Mouse (Mus musculus) myocyte (in vitro differentiated cells): ENCODE data around the gene Ppp1r14b. TPM values are rescaled to one million over a fixed set of nuclear protein-coding genes. Genes with fewer than 3 reads are reported as not detected.

Experiments used
- H3K27me3 ChIP-seq: one replicate; pipeline ENCODE4 v1.6.1; 2011; ENCODE audit not compliant: control insufficient read depth, insufficient read depth, insufficient read length
- H3K36me3 ChIP-seq: one replicate; pipeline ENCODE4 v1.6.1; 2011; ENCODE audit not compliant: control insufficient read depth, insufficient read depth
- H3K4me2 ChIP-seq: one replicate; pipeline ENCODE4 v1.6.1; 2011; ENCODE audit warnings: low read depth, control low read depth
- H3K4me3 ChIP-seq: one replicate; pipeline ENCODE4 v1.5.1; 2011; ENCODE audit warnings: mild to moderate bottlenecking, control low read depth, moderate library complexity
- H3K79me2 ChIP-seq: one replicate; pipeline ENCODE4 v1.6.1; 2011; ENCODE audit not compliant: control insufficient read depth, insufficient read depth
- H3ac ChIP-seq: one replicate; pipeline ENCODE4 v1.6.1; 2011; ENCODE audit not compliant: control insufficient read depth, insufficient read length
- CEBPB ChIP-seq: IDR thresholded peaks from 2 replicates; pipeline ENCODE4 v1.6.1; 2011; ENCODE audit warnings: mild to moderate bottlenecking, moderate library complexity; ENCODE audit not compliant: poor library complexity, insufficient read depth, severe bottlenecking
- E2F4 ChIP-seq: IDR thresholded peaks from one replicate; pipeline ENCODE4 v1.6.1; 2011; ENCODE audit warnings: mild to moderate bottlenecking, control low read depth, moderate library complexity; ENCODE audit not compliant: insufficient read depth
- MAX ChIP-seq: IDR thresholded peaks from one replicate; pipeline ENCODE4 v1.6.1; 2011; ENCODE audit warnings: low read depth, mild to moderate bottlenecking, control low read depth
- MYOD1 ChIP-seq, 3 experiments: IDR thresholded peaks; one replicate each; pipeline ENCODE4 v1.6.1; 2011; ENCODE audit warnings: control low read depth in 2 of 3, low read depth in 2 of 3, mild to moderate bottlenecking in 2 of 3, moderate library complexity in 1 of 3; ENCODE audit not compliant: insufficient read length in 2 of 3, control insufficient read depth in 1 of 3
- MYOG ChIP-seq, 3 experiments: IDR thresholded peaks; one replicate each; pipeline ENCODE4 v1.6.1; 2011; ENCODE audit warnings: control low read depth in 2 of 3, low read depth in 2 of 3, mild to moderate bottlenecking in 2 of 3; ENCODE audit not compliant: insufficient read length in 2 of 3, control insufficient read depth in 1 of 3, insufficient read depth in 1 of 3
- POLR2A ChIP-seq: IDR thresholded peaks from one replicate; pipeline ENCODE4 v1.6.1; 2011; ENCODE audit warnings: low read depth, mild to moderate bottlenecking, control low read depth, moderate library complexity; ENCODE audit not compliant: insufficient read length
- POLR2AphosphoS2 ChIP-seq: IDR thresholded peaks from one replicate; pipeline ENCODE4 v1.6.1; 2011; ENCODE audit warnings: low read depth, control low read depth; ENCODE audit not compliant: insufficient read length
- REST ChIP-seq: IDR thresholded peaks from one replicate; pipeline ENCODE4 v1.6.1; 2011; ENCODE audit warnings: mild to moderate bottlenecking, control low read depth, moderate library complexity; ENCODE audit not compliant: insufficient read depth, insufficient read length
- SRF ChIP-seq: IDR thresholded peaks from one replicate; pipeline ENCODE4 v1.6.1; 2011; ENCODE audit warnings: low read depth; ENCODE audit not compliant: control insufficient read depth, insufficient read length
- TCF12 ChIP-seq: IDR thresholded peaks from one replicate; pipeline ENCODE4 v1.6.1; 2011; ENCODE audit warnings: mild to moderate bottlenecking, control low read depth; ENCODE audit not compliant: poor library complexity, insufficient read depth, severe bottlenecking
- TCF3 ChIP-seq: IDR thresholded peaks from one replicate; pipeline ENCODE4 v1.6.1; 2011; ENCODE audit warnings: low read depth, control low read depth; ENCODE audit not compliant: insufficient read length
- USF1 ChIP-seq: IDR thresholded peaks from one replicate; pipeline ENCODE4 v1.6.1; 2011; ENCODE audit warnings: low read depth, mild to moderate bottlenecking, control low read depth, moderate library complexity
- polyA plus RNA-seq: library from polyadenylated mRNA; unstranded; fragments of >200 nt; fragmentation: generic; extraction: Trizol; gene quantifications from one replicate; pipeline ENCODE4 v1.2.1, GENCODE M21; 2012; ENCODE audit warnings: missing spikeins

Ppp1r14b gene
- polyA plus RNA-seq, 1 experiment, result 1,032 TPM

DNA sequence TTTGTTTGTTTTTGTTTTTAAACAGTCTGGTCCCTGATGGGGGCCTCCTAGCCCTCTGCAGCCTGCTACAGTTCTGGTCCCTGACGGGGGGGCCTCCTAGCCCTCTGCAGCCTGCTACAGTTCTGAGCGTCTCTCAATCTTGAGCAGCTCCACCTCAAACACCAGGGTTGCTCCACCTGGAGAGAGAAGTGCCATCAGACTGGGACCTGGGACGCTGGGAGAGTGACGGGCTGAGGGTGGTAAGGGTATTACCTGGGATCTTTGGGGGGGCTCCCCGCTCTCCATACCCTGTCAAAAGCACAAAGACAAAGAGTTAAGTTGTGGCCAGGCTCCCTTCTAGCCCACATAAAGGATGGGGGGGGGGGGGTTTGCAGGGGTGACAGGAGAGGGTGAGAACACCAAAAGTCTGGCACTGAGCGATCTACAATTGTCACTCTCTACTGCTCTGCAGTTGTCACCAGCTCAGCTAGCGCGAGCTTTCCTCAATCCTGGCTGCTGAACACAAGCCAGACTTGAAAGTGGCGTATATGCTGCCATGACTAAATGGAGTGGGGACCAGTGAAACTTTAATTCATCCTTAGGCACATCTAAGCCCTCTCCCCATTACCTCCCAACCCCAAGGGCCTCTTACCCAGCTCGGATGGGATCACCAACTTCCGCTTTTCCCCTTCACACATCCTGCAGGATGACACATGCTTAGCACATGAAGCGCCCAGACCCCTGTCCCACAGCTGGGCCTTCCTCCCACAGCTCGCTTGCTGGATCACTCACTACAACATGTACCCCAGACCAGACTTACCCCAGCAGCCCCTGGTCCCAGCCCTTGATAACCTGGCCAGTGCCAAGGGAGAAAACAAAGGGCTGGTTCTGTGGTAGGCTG, 3.2 kb downstream of the Ppp1r14b start:
- H3K79me2 ChIP-seq, result peaks cover 46% of the 10 kb centered on the region
- peak overlapping the region; percentile 100 for H3K4me2 ChIP-seq
- peak overlapping the region; percentile 88 for H3ac ChIP-seq
- TF ChIP-seq MYOG (IDR thresholded peaks at IDR 0.05; ENCODE audit: control insufficient read depth in 1 of 3, insufficient read depth in 1 of 3, insufficient read length in 2 of 3, low read depth in 2 of 3), result no peak
- peak; percentile 50 for TF ChIP-seq POLR2AphosphoS2
- TF ChIP-seq MAX, result no peak
- TF ChIP-seq POLR2A, result no peak
- peaks cover 6% of the 10 kb centered on the region for H3K36me3 ChIP-seq
- H3K27me3 ChIP-seq, result no peaks in the 10 kb centered on the region
- peak overlapping the region; percentile 83 for H3K4me3 ChIP-seq

DNA sequence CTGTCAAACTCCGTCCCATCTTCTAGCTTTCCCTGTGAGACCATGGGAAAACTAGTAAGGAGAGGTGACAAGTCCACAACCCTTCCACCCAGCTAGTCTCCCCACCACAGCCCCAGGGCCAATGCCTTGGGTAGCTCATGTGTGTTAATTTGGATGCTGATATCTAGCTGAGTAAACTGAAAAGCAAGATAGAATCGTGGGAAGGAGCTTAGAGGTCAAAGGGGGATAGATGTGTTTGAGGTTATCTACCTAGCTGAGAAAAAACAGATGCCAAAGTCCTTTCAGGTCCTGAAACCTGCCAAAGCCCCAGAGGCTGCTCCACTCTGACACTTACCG, 3.8 kb downstream of the Ppp1r14b start:
- H3K27me3 ChIP-seq, result no peaks in the 10 kb centered on the region
- H3ac ChIP-seq, result no peak overlapping the region
- peaks cover 7% of the 10 kb centered on the region for H3K36me3 ChIP-seq
- H3K79me2 ChIP-seq, result peaks cover 46% of the 10 kb centered on the region
- peak overlapping the region; percentile 83 for H3K4me3 ChIP-seq
- peak overlapping the region; percentile 100 for H3K4me2 ChIP-seq
- TF ChIP-seq REST (no peak), USF1 (no peak), MYOG (IDR thresholded peaks at IDR 0.05; ENCODE audit: control insufficient read depth in 1 of 3, insufficient read depth in 1 of 3, insufficient read length in 2 of 3, low read depth in 2 of 3) (no peak), POLR2A (no peak), TCF3 (no peak), TCF12 (no peak), SRF (no peak), MAX (no peak), POLR2AphosphoS2 (no peak), MYOD1 (IDR thresholded peaks at IDR 0.05; ENCODE audit: control insufficient read depth in 1 of 3, insufficient read length in 2 of 3, low read depth in 2 of 3) (no peak), E2F4 (no peak), CEBPB (no peak)

DNA sequence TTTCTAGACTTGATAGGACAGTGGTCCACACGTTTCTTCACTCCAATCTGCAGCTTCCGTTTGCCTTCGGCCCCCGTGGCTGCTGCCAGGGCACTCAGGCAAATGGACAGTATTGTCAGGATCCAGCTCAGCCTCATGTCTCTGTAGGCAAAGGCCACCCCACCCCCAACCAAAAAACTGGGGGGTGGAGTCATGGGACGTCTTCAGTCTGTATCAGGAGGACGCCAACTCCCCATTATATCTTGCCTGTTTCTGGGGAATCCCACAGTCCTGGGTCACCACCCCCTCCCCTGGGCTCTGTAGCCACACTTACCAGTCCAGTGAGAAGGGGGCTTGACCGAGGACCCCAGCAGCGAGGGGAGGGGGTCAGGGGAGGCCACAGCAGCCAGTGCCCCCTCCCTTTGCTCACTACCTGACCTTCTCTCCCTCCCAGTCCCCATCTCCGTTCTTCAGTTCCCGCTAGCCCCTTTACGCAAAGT, 4.3 kb downstream of the Ppp1r14b start:
- peak overlapping the region; percentile 83 for H3K4me3 ChIP-seq
- H3K27me3 ChIP-seq, result no peaks in the 10 kb centered on the region
- peak overlapping the region; percentile 50 for H3ac ChIP-seq
- peaks cover 11% of the 10 kb centered on the region for H3K36me3 ChIP-seq
- H3K79me2 ChIP-seq, result peaks cover 46% of the 10 kb centered on the region
- TF ChIP-seq POLR2A, result no peak
- no peak for TF ChIP-seq SRF
- TF ChIP-seq CEBPB, result no peak
- TF ChIP-seq REST, result no peak
- peak; percentile 89 for TF ChIP-seq POLR2AphosphoS2
- no peak for TF ChIP-seq TCF12
- peak overlapping the region; percentile 100 for H3K4me2 ChIP-seq

DNA sequence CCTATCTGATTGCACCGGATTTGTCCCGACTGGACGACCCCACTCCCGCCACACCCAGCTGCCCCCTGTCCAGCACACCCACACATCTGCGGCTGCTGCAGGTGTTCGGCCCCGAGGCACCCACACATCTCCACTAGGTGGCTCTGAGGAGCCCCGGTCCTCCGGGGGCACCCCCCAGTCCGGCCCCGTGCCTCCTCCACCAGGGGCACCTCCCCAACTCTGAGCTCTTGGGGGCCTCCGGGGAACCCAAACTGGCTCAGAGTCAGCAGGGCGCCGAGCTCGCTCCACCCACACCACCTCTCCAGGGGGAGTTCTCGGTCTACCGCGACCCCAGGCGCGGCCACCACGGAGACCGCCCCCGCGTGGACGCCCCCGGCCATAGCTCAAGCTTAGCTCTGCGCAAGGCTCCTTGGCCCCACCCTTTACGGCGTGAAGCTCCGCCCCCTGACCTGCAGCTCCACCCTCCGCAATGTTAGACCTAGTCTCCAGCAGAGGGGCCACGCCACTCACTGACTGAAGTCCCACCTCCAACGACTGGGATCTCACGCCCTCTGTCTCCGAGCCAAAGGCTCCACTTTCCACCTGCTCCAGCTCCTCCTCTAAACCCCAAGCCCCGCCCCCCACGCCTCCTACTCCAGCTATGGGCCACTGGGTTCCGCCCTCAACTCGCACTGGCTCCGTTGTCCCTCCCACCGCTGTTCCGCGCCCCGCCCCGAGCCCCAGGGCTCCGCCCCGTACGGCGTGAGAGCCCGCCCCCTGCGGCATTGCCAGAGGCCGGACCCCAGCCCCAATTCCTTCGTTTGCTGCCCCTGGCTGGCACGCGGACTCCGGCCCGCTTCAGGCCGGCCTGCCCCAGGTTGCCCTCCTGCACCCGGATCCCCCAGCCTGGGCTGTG, 5.0 kb downstream of the Ppp1r14b start:
- H3K27me3 ChIP-seq, result no peaks in the 10 kb centered on the region
- peaks cover 14% of the 10 kb centered on the region for H3K36me3 ChIP-seq
- H3ac ChIP-seq, result peak overlapping the region; percentile 50
- peak overlapping the region; percentile 100 for H3K4me2 ChIP-seq
- peaks cover 46% of the 10 kb centered on the region for H3K79me2 ChIP-seq
- TF ChIP-seq TCF3 (peak; percentile 10), MYOD1 (IDR thresholded peaks at IDR 0.05; ENCODE audit: control insufficient read depth in 1 of 3, insufficient read length in 2 of 3, low read depth in 2 of 3) (peak in 2 of 3 experiments; percentile 58 to 72), E2F4 (no peak), POLR2A (peak; percentile 62), REST (no peak), POLR2AphosphoS2 (peak; percentile 85), MYOG (IDR thresholded peaks at IDR 0.05; ENCODE audit: control insufficient read depth in 1 of 3, insufficient read depth in 1 of 3, insufficient read length in 2 of 3, low read depth in 2 of 3) (peak; percentile 22 to 69 (median 46)), USF1 (no peak)
- H3K4me3 ChIP-seq, result peak overlapping the region; percentile 83
